Mouse (Mus musculus) E14TG2a.4 (cell line): ENCODE measurements around the gene Iqcf3.

ENCODE experiments used
- CTCF ChIP-seq: conservative IDR thresholded peaks from 2 replicates; pipeline ENCODE4 v1.5.1; 2014; ENCODE audit warnings: low read length
- NANOG ChIP-seq: IDR thresholded peaks from 2 replicates; pipeline ENCODE4 v1.6.1; 2014; ENCODE audit warnings: borderline replicate concordance, low read length, mixed read lengths
- POU5F1 ChIP-seq: IDR thresholded peaks from 2 replicates; pipeline ENCODE4 v1.6.1; 2014; ENCODE audit warnings: low read length, borderline replicate concordance

DNA sequence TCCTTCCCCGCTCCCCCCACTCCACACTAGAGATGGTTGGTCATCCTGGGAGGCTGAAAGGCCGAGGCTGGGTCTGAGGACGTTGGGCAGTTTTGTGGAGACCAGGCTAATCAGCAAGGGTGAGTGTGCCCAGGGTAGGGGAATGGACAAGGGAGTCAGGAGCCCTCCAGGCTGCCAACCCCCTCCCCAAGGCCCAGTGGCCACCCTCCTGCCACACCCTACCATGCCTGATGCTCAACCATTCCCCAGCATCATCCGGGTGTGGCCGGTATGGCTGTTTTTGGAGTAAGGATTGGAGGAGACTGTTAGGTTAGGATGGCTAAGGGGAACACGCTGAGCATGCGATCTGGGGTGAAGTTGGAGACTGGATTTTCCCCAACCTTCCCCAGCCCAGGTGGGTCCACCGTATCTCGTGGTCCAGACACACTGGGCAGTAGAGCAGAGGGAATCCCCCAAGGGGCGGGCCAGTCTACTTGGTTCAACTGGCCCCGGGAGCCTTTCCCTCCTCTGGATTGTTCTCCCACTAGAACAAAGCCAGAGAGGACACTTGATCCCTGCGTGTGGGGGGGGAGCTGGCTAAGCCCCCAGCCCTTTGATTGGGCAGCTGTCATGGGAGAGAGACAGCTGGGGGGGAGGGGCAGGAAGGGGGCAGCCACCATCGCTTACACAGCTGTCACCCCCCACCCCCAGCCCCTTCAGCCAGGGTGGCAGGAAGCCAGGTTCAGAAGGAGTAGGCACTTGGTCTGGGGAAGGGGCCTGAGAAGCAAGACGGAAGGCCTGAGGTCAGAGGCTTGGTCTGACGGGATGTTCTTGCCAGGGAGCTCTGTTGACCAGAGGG lies 104.9 kb downstream of the Iqcf3 start:
- TF ChIP-seq CTCF (no peak), POU5F1 (no peak), NANOG (no peak)
